Comparison of ENCODE assay signal across 8 mouse cellular contexts in the genomic region with DNA sequence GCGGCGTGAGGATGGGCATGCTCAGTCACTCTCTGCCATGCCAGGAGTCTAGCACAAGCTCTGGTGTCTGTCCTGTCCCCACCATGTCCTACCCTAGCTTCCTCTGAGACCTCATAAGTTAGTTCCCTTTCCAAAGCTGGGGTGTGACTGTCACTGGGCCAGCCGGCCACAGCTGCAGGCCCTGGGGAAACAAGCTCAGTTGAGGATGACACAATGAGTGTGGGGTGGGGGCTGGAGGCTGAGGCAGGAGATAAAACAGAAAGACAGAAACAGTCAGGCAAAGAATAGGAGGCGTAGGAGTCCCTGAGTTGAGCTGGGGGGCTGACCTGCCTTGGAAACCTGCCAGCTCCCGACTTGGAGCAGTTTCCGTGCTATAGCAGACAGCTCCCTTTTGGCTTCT.
DNase-seq lines count a peak whose midpoint lies in the region; ATAC-seq and TF ChIP-seq lines count a peak whose summit lies in the region.

No protein-coding gene starts in this region.

- TF ChIP-seq CTCF in kidney, postnatal 0 days (IDR thresholded peaks at IDR 0.05; ENCODE audit: low read depth) = no peak
- no peak for TF ChIP-seq CTCF in heart, postnatal 0 days (IDR thresholded peaks at IDR 0.05; ENCODE audit: low read depth)

- H3K4me1 ChIP-seq in kidney, postnatal 0 days (replicated peaks; ENCODE audit: insufficient read depth, low read length) = no peaks in the 10 kb centered on the region
- H3K4me1 ChIP-seq in heart, postnatal 0 days (ENCODE audit: control insufficient read depth, insufficient read depth) = no peaks in the 10 kb centered on the region
- no peaks in the 10 kb centered on the region for H3K4me1 ChIP-seq in kidney, embryonic 14.5 days (ENCODE audit: control insufficient read depth, insufficient read depth, low read length)

- no peak overlapping the region for H3K27ac ChIP-seq in kidney, postnatal 0 days
- no peak overlapping the region for H3K27ac ChIP-seq in heart, postnatal 0 days (ENCODE audit: low read depth)
- no peak overlapping the region for H3K27ac ChIP-seq in kidney, embryonic 14.5 days (ENCODE audit: low read depth, low read length)

- H3K4me3 ChIP-seq in kidney, postnatal 0 days (replicated peaks; ENCODE audit: low read depth, low read length) = no peak overlapping the region
- no peak overlapping the region for H3K4me3 ChIP-seq in heart, postnatal 0 days (ENCODE audit: low read depth, low read length)
- H3K4me3 ChIP-seq in kidney, embryonic 14.5 days (ENCODE audit: low read length) = no peak overlapping the region

- H3K9ac ChIP-seq in kidney, postnatal 0 days (ENCODE audit: low read depth, low read length) = no peak overlapping the region
- no peak overlapping the region for H3K9ac ChIP-seq in heart, postnatal 0 days (replicated peaks; ENCODE audit: low read depth, low read length)
- no peak overlapping the region for H3K9ac ChIP-seq in kidney, embryonic 14.5 days (ENCODE audit: low read depth, low read length)

- peak; percentile 29 for DNase-seq in kidney, postnatal 0 days (ENCODE audit: low spot score)
- DNase-seq in kidney, adult 18-20 months = no peak
- peak; percentile 20 to 38 for DNase-seq in frontal cortex, adult 2 months (ENCODE audit: extremely low spot score in 1 of 2, low spot score in 1 of 2)
- DNase-seq in heart, postnatal 0 days (ENCODE audit: low spot score) = no peak
- DNase-seq in lung, postnatal 14 days = peak; percentile 32
- DNase-seq in urinary bladder, postnatal 25 days (ENCODE audit: low spot score) = no peak
- no peak for DNase-seq in urinary bladder, adult 18-20 months (ENCODE audit: low spot score in 2 of 2)

- 50% methylated on average over 6 of the region's 6 CpGs for WGBS in kidney, postnatal 0 days
- 46% methylated on average over 6 of the region's 6 CpGs for WGBS in heart, postnatal 0 days
- 58% methylated on average over 6 of the region's 6 CpGs for WGBS in kidney, embryonic 14.5 days

- ATAC-seq in kidney, postnatal 0 days (replicated peaks; ENCODE audit: low FRiP score, low read depth) = no peak
- ATAC-seq in heart, postnatal 0 days (ENCODE audit: insufficient read depth, low read depth) = peak; percentile 41; the same call in 1 of the 2 replicates
- no peak for ATAC-seq in kidney, embryonic 14.5 days (ENCODE audit: low FRiP score, low TSS enrichment)

- H3K4me2 ChIP-seq in kidney, postnatal 0 days (ENCODE audit: low read length) = no peak overlapping the region
- H3K4me2 ChIP-seq in heart, postnatal 0 days (ENCODE audit: low read depth, low read length) = no peak overlapping the region
- no peak overlapping the region for H3K4me2 ChIP-seq in kidney, embryonic 14.5 days (replicated peaks; ENCODE audit: low read depth, low read length)

- no peaks in the 10 kb centered on the region for H3K36me3 ChIP-seq in kidney, postnatal 0 days (ENCODE audit: insufficient read depth, low read length)
- H3K36me3 ChIP-seq in heart, postnatal 0 days (replicated peaks; ENCODE audit: control insufficient read depth, insufficient read depth, low read length) = no peaks in the 10 kb centered on the region
- no peaks in the 10 kb centered on the region for H3K36me3 ChIP-seq in kidney, embryonic 14.5 days (ENCODE audit: control insufficient read depth, insufficient read depth, low read length)

- no peak for TF ChIP-seq EP300 in heart, postnatal 0 days (IDR thresholded peaks at IDR 0.05; ENCODE audit: low read depth)

- no peaks in the 10 kb centered on the region for H3K9me3 ChIP-seq in kidney, postnatal 0 days (replicated peaks; ENCODE audit: low read length)
- H3K9me3 ChIP-seq in heart, postnatal 0 days (replicated peaks; ENCODE audit: control insufficient read depth, low read length) = no peaks in the 10 kb centered on the region
- H3K9me3 ChIP-seq in kidney, embryonic 14.5 days (ENCODE audit: control insufficient read depth, low read length) = no peaks in the 10 kb centered on the region

- H3K27me3 ChIP-seq in kidney, postnatal 0 days (ENCODE audit: insufficient read depth, low read length) = no peaks in the 10 kb centered on the region
- H3K27me3 ChIP-seq in heart, postnatal 0 days (ENCODE audit: control insufficient read depth, insufficient read depth, low read length) = no peaks in the 10 kb centered on the region
- H3K27me3 ChIP-seq in kidney, embryonic 14.5 days (ENCODE audit: control insufficient read depth, insufficient read depth, low read length) = no peaks in the 10 kb centered on the region

Comparison
In these comparisons a context has a peak if more than half of its experiments do, and no peak if none do; other contexts are left out.
1. DNase-seq: peak in kidney, postnatal 0 days (single experiment), frontal cortex, adult 2 months (2 of 2) and lung, postnatal 14 days (single experiment); none in kidney, adult 18-20 months (single experiment), heart, postnatal 0 days (single experiment), urinary bladder, postnatal 25 days (single experiment) and urinary bladder, adult 18-20 months (0 of 2).